Mouse (Mus musculus) left cerebral cortex, adult 9 months (tissue): ENCODE results near the gene Prrc2b.
A peak's percentile ranks its signal among the peaks of the same experiment; 100 is the strongest.

ENCODE experiments used
- DNase-seq, 2 experiments: peaks; one replicate each; pipeline ENCODE4 v3.0.0; 2022; ENCODE audit warnings: low spot score in 2 of 2

Prrc2b gene

DNA sequence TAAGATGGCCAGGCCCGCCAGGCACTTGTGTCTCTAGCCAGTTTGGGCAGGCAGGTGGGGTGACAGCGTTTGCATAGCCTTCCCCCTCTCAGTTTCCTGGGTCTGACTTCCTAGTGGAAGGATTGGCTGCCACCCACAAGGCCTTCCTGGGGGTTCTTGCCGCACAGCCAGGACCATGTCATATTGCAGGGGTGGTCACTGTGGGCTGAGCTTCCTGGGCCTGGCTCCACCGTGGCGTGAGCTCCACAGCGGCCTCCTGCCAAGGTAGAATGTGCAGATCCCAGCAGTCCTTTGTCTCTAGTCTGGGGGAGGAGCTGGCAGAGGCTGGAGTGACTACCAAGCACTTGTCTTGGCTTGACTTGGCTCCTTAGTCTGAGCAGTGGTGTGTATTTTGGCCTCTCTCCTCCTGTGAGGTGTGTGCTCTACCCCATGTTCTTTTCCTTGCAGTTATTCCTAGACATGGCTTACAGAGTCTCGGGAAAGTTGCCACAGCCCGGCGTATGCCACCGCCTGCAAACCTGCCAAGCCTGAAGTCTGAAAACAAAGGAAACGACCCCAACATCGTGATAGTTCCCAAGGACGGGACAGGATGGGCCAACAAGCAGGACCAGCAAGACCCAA is 31.9 kb downstream of the Prrc2b start:
- DNase-seq: peak in 1 of 2 experiments; percentile 72

DNA sequence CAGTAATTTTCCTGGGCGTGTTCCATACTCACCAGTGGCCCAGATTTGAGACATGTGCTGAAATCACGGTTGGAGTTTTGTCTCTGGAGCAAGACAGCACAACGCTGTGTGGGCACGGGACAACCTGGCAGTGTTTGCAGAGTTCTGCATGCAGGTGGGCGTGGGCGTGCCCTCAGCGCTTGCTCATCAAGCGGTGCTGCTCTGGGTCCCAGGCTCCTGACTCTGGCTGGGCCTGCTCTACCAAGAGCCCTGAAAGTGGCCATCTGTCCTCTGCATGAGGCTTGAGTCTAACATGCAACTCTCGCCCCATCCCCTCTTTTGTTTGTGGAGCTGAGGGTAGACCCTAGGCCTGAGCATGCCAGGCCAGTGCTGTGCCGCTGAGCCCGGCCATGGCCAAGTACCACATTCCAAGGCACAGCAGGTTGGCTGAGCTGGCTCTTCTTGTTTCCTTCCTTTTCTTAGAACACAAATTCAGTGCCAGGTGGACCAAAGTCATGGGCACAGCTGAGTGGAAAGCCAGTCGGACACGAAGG is 36.2 kb downstream of the Prrc2b start:
- DNase-seq: peak; percentile 80 to 91

DNA sequence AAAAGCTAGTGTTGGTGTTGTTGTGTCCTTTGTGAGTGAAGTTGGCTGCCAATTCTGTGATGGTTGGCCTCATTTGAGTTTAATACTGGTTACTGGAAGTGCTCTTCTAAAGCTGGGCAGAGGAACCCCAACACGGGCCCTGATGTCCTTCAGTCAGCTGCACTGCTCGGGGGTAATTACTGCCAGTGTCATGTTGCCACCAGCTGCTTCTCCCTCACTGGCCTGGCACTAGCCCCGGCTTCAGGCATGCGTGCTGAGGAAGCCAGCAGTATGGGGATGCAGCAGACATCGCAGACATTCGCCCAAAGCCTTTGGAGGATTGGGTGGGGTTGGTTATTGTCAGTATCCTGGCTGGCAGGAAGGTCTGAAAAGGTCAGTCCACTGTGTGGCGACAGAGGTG is 36.8 kb downstream of the Prrc2b start:
- DNase-seq: no peak

DNA sequence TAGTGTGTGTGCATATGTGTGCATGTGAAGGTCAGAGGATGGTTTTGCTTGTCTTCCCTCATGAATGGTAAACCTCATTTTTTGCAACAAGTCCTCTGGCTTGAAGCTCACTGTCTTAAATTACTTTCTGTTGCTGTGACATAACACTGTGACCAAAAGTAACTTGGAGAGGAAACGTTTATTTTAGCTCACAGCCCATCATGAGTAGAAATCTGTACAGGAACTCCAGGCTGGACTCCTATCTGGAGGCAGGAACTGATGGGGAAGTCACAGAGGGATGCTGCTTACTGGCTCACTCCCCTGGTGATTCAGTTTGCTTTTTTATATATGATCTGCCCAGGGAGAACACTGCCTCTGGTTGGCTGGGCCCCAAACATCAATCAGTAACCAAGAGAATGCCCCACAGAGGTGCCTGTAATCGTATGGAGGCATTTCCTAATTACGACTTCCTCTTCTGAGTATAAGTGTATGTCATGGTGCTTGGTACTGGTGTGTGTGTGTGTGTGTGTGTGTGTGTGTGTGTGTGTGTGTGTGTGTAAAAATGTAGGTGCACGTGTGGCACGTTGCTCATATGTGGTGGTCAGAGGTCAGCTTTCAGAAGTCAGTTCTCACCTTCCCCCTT is 38.3 kb downstream of the Prrc2b start:
- no peak for DNase-seq

DNA sequence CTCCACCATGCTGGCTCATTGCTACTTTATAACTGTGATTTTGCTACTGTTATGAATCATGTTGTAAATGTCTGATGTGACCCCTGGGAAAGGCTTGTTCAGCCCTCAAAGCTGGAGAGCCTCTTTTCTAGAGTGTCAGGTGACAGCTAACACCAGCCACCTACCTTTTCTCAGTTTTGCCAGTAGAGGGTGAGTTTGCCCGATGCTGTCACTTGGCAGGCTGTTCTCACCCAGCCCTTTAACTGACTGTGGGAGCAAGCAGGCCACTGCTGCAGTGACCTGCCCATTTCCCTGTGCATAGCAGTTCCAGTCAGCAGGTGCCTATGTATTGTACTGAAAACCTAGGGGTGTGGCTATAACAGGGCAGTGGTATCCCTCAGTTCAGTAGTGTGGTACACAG is 39.7 kb downstream of the Prrc2b start:
- no peak for DNase-seq

DNA sequence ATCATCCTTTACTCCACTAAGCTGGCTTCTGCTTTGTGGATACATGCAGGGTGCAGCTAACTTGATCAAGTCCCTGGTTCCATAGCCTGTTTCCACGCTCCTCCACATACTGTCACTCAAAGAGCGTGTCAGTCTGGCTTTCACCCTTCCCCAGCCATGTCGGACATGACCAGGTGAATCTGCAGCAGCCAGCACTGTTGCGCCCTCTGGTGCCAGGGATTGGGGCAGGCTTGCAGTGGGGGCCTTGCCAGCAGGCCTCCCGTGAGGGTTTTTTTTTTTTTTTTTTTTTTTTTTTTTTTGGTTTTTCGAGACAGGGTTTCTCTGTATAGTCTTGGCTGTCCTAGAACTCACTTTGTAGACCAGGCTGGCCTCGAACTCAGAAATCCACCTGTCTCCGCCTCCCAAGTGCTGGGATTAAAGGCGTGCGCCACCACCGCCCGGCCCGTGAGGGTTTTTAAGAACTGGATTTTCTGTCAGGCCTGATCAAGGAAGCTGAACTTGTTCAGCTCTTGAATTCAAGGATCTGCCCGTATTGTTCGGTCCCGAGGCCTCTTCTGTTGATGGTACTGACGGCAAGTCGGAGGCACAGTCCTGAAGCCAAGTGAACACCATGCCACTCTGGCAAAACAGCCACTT is 41.1 kb downstream of the Prrc2b start:
- no peak for DNase-seq

DNA sequence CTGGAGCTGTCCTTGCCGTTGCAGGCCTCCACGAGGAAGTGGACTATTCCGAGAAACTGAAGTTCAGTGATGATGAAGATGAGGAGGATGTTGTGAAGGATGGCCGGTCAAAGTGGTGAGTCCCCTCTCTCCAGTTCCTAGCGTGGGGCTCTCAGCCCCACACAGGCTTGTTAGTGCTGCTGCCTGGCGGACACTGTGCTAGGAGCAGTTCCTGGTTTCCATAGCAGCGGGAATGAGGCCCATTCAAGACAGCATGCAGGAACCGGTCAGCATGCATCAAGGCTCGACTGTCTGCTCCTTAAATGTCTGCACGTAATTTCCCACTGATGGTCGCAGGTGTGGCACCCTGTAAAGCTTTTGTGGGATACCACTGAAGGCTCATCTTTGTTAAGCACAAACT is 48.1 kb downstream of the Prrc2b start:
- no peak for DNase-seq

DNA sequence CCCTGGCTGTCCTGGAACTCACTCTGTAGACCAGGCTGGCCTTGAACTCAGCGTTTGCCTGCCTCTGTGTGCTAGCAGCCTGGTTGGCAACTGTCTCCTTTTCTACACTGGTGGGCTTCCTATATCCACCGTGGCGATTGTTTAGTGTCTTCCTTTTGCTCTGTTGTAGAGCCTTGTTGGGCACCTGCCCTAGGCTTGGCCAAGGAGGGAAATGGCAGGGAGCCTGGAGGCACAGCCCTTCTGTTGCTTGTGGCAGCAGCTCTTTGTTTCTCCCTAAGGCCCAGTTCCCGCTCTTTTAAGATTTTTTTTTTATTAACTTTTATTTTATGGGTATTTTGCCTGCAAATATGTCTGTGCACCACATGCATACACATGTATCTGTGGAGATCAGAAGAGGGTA is 49.2 kb downstream of the Prrc2b start:
- no peak for DNase-seq

DNA sequence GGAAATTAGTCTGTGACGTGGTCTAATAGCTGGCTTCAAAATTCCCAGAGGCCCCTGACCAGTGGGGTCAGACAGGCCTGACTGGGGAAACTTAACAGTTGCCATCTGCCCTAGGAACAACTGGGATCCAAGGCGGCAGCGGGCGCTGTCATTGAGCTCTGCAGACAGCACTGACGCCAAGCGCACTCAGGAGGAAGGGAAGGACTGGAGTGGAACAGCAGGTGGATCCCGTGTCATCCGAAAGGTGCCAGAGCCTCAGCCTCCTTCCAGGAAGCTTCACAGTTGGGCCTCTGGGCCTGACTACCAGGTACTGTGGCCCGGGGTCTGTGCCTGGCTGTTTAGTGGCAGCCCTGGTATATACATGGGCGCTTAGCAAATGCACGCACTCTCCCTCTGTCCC is 49.8 kb downstream of the Prrc2b start:
- no peak for DNase-seq

DNA sequence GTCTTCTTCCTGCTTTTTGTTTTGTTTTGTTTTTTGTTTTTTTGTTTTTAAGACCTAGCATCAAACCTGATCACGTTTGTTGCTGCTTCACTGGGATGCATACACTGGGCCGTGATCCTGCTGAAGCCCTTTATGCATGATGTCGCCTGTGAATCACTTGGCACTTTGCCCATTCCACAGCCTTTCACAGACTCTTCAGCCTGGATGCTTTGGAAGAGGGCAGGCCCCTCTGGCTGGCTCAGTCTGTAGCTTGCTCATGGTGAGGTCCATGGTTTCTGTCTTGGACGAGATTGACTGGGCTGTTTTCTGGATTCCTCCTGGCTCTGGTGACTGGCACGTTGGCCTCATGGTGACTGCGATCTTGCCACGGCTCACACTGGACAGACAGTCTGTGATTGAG is 50.6 kb downstream of the Prrc2b start:
- DNase-seq: no peak

DNA sequence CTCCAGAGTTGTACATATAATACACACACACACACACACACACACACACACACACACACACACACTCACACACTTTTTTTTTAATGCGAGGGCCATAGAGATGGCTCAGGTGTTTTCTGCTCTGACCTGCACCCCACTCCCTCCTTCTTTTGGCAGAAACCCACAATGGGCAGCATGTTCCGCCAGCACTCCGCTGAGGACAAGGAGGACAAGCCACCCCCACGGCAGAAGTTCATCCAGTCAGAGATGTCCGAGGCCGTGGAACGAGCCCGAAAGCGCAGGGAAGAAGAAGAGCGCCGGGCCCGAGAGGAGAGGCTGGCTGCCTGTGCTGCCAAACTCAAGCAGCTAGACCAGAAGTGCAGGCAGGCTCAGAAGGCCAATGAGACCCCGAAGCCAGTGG is 53.0 kb downstream of the Prrc2b start:
- DNase-seq: no peak

DNA sequence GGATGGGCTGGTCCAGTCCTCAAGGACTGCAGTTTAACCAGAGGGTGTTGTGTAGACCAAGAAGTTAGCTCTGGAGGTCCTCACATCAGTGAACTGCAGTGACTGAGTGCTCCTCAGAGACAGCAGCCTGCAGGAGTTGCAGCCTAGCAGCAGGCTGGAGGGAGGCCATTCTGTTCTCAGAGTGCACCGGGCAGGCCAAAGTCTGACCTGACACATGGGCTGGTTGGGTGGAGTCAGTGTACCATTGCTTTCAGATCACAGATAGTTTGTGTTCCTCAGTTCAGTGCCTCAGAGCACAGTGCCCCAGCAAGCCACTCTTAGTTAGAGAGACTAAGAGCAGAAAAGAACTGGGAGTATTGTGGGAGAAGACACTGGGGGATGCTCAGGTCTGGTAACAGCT is 56.8 kb downstream of the Prrc2b start:
- no peak for DNase-seq

DNA sequence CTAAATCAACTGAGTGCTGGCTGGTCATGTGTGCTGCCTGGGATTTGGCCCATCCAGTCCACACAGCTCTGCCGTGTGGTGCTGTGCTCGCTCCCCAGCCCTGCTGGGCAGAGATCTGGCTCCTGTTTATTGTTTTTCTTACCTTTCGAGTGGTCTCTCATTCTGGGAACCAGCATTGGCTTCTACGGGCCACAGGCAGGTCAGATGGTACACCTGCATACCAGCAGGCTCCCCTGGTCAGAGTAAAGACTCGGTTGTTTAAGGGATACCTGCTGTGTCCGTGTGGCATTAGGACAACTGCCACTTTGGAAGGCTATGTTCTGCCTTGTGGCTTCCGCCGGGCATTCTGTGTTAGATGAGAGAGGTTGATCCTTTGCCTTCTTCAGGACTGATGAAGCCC is 60.8 kb downstream of the Prrc2b start:
- no peak for DNase-seq

DNA sequence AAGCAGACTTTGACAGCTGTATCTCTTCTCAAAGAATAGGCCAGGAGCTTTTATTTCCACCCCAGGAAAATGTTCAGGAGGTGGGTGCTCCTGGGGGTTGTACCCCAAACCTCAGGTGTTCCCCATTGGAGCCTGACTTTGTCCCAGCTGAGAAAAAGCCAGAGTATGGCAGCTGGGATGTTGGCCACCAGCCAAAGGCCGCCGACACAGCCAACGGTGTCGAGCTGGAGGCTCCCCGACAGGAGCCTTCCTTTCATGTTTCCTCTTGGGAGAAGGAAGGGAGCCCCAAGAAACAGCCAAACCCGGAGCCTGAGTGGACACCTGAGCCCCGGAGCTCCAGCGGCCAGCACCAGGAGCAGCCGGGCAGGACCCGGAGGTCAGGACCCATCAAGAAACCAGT is 62.1 kb downstream of the Prrc2b start:
- no peak for DNase-seq

DNA sequence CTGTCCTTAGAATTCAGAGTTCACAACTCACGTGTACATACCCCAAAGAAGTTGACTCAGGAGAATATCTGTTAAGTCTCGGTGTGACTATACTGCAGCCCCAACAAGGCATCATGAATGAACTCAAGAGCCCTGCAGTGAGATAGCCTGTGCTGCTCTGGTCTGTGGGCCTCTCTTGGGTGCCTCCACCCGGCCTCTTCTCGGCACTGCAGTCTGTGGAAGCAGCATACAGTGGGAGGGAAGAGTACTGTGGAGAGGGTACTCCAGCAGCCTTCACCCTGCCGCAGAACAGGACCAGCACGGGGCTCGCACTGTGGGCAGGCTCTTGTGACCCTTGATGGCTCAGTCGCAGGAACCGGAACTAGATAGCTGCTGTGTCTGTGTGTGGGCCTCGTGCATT is 64.7 kb downstream of the Prrc2b start:
- no peak for DNase-seq

DNA sequence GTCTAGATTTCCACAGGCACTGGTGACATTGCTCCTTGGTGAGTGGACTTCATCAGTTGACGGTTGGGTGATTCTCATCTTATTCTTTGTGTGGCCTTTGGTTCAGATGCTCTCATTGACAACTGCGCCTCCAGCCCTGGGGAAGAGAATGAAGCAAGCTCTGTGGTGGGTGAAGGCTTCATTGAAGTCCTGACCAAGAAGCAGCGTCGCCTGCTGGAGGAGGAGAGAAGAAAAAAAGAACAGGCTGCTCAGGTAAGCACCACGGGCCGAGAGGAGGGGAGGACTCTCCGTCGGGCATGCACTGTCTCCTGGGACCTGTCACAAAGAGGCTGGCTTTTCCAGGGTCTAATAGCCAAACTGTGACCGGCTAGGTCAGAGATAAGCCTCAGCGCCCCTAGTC is 65.6 kb downstream of the Prrc2b start:
- no peak for DNase-seq

DNA sequence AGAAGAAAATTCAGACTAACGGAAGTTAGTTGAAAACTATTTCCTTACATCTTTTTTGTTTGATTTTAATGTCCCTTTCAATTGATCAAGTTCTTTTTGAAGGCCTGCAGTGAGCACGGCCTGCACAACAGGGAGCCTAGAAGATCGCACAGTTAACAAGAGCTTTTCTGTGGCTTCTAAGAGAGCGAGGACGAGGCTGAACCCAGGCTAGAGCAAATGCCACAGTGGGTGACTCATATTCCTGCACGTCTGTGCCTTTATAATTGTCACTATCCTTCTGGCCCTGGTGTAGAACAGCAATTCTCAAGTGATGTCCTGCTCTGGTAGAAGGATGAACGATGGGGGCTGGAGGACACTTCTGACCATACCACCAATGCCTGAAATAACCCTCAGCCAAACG is 66.8 kb downstream of the Prrc2b start:
- no peak for DNase-seq

DNA sequence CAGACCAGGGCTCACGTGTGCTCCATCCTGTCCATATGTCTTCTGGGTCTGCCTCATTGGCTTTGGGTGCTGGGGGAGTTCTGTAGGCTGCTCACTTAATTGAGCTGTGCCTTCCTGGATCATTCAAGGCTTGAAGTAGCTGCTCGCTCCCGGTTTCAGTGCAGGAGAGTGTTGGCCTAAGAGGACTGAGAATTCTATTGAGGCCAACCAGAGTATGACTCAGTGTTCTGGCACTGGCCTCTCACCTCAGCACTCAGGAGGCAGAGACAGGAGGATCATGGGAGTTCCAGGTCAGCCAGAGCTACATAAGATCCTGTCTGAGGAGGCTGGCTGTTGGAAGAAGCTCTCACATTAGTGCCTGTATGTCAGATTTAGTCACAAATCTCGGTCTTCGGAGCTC is 67.2 kb downstream of the Prrc2b start:
- no peak for DNase-seq

DNA sequence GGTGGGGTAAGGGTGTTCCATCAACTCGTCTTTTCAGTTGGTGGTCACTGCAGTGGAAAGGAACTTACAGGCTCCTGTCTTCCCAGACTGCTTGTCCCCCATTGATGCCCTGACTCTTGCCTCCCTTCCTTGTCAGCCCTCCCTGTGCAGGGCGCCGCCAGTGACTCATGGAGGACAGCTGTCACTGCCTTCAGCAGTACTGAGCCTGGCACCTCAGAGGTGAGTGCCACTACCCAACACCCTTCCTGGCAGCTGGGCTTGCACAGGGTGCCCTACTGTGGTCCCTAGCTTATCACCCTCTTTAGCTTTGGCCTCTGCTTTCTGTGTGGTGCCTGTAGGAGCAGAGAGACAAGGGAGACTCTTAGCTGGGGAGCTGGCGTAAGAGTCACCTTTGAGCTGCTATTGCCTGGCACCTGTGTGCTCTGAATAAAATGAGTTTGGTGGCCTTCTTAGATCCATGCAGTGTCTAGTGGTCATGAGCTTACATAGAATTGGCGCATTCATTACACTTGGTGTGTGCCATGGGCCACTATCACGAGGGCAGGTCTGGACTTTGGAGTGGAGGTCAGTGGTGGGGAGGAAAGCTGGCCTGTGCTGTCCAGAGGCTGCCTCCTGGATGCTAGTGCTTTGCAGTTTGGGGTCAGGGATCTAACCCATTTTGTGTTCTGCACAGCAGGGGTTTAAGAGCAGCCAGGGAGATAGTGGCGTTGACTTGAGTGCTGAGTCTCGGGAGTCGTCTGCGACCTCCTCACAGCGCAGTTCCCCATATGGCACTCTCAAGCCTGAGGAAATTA is 67.9 kb downstream of the Prrc2b start:
- DNase-seq: no peak

DNA sequence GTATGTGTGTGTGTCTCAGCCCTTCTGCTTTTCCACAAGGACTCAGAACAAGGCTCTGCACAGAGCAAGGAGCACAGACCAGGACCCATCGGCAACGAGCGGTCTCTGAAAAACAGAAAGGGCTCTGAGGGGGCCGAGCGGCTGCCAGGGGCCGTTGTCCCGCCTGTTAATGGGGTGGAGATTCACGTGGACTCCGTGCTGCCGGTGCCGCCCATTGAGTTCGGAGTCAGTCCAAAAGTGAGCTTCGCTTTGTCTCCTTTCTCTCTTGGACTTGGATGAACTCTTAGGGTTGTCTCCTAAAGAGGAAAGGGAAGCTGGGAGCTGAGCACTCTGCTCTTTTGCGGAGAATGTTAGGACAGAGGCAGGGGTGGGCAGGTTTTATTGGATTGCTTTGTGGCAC is 68.6 kb downstream of the Prrc2b start:
- DNase-seq: no peak

DNA sequence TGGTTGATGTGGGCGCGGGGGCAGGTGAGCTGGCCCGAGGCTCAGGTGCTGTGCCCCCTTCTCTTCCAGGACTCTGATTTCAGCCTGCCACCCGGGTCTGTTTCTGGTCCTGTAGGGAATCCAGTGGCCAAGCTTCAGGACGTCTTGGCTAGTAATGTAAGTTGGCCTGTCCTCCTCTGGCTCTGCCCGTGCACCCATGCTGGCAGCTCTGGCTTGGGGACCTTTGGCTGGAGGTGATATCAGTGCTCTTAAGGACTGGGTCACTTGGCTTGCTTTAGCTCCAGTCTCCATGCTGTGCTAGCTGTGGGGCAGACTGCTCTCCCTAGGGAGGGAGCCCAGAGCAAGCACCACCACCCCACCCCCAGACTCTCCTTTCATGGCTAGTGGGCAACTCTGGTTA is 69.1 kb downstream of the Prrc2b start:
- DNase-seq: no peak

DNA sequence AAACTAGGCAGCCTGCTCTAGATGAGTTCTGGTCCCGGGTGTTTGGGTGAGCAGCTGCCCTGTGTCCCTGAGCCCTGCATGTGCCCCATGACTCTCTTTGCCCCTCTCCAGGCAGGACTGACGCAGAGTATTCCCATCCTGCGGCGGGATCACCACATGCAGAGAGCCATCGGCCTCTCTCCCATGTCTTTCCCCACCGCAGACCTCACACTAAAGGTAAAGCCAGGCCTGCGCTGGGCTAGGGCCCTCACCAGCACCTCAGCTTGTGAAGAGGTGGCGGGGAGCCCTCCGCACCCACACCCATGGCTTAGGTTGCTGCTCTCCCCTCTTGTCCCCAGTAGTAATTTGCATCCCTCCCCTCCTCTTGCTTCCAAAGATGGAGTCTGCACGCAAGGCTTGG is 70.1 kb downstream of the Prrc2b start:
- DNase-seq: no peak

DNA sequence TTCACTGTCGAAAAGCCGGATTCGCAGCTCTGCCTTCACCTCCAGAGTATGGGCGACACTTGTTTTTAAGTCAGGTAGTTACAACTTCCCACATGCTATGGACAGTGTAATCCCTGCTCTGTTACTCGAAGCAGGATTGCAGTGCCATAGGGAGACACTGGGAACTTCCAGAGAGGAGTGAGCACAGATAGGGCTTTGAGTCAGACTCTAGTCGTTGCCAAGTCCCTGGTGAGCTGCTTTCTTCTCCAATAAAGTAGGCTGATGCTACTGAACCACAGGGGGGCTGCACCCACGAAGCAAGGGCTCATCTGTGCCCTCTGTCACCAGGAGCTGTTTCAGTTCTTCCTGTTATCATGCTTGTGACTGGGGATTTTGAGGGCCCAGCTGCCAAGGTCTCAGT is 70.7 kb downstream of the Prrc2b start:
- peak in 1 of 2 experiments; percentile 33 for DNase-seq
